Mouse (Mus musculus) granulocyte monocyte progenitor cell, adult 5-6 weeks (primary cell): ENCODE results near the gene Rnf186. TPM values are rescaled to one million over a fixed set of nuclear protein-coding genes. Genes with fewer than 3 reads are reported as not detected.

Experiments
- ATAC-seq: replicated peaks from 2 replicates; pipeline ENCODE4 v1.8.0; 2016; ENCODE audit warnings: mild to moderate bottlenecking, moderate TSS enrichment, inconsistent platforms; ENCODE audit not compliant: poor library complexity, severe bottlenecking
- total RNA-seq, 2 experiments: library from RNA; stranded (forward) in 1 of 2; stranded (reverse) in 1 of 2; fragments of 200-712, 200-1000 nt in 1 of 2; fragments of >200 nt in 1 of 2; fragmentation: Nextera tagmentation in 1 of 2; gene quantifications; 2 replicates each; pipeline ENCODE4 v1.2.3; 2014 to 2017

Gene Rnf186
- total RNA-seq, 2 experiments from 2014 or later, result not detected

GRCm38 (mm10) chr4:139007353-139007752 lies 40.4 kb downstream of the Rnf186 start:
- ATAC-seq, result no peak

GRCm38 (mm10) chr4:139007981-139008536 lies 41.1 kb downstream of the Rnf186 start:
- ATAC-seq, result no peak

GRCm38 (mm10) chr4:139011201-139011702 lies 44.3 kb downstream of the Rnf186 start:
- no peak for ATAC-seq

DNA sequence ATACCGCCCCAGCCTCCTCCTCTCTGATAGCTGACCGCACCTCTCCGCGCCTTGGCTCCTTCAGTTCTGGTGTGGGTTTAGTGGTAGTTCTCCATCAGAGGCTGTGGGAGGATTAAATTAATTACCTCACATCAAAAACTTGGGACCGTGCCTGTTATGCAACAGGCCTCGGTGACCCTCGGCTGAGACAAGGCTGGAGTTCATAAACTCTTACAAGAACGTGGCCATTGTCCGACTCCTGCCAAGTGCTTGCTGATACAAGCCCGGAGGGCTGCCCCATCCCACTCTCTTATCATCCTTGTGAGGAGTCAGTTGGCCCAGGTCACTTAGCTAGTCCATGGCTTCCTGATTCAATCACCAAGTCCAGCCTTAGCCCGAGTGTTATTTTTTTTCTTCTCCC lies 46.4 kb downstream of the Rnf186 start:
- no peak for ATAC-seq

DNA sequence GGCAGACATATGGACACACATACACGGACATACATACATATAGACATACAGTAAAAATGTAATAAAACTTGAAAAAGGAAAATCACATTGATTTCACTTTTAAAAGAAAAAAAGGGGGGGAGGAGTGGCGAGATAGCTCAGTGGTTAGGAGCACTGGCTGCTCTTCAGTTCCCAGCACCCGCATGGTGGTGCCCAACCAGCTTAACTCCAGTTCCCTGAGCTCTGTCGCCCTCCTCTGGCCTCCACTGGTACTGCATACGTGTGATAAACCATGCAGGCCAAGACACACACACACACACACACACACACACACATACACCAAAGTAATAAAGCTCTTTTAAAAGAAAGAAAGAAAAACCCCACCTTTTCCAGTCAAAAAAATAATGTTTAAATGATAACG lies 47.9 kb downstream of the Rnf186 start:
- ATAC-seq, result no peak

Other genes with a start within 250 kb of the Rnf186 start
- gene Pla2g2c, start 242.3 kb upstream of the Rnf186 start, total RNA-seq (2014; fragmentation: Nextera tagmentation), result not detected in 2 replicates
- gene Pla2g2c, start 242.3 kb upstream of the Rnf186 start, total RNA-seq (2017), result not detected in 2 replicates
- not detected in 2 replicates for gene Ubxn10, start 229.9 kb upstream of the Rnf186 start, total RNA-seq (2014; fragmentation: Nextera tagmentation)
- gene Ubxn10, start 229.9 kb upstream of the Rnf186 start, total RNA-seq (2017), result not detected in 2 replicates
- not detected in 2 replicates for gene Pla2g2f, start 209.5 kb upstream of the Rnf186 start, total RNA-seq (2014; fragmentation: Nextera tagmentation)
- not detected in 2 replicates for gene Pla2g2f, start 209.5 kb upstream of the Rnf186 start, total RNA-seq (2017)
- gene Pla2g2d, start 191.4 kb upstream of the Rnf186 start, total RNA-seq (2014; fragmentation: Nextera tagmentation), result not detected in 2 replicates
- gene Pla2g2d, start 191.4 kb upstream of the Rnf186 start, total RNA-seq (2017), result not detected in 2 replicates
- not detected in 2 replicates for gene Pla2g5, start 103.6 kb upstream of the Rnf186 start, total RNA-seq (2014; fragmentation: Nextera tagmentation)
- not detected in 2 replicates for gene Pla2g5, start 103.6 kb upstream of the Rnf186 start, total RNA-seq (2017)
- not detected in 2 replicates for gene Gm13030, start 93.1 kb upstream of the Rnf186 start, total RNA-seq (2014; fragmentation: Nextera tagmentation)
- not detected in 2 replicates for gene Gm13030, start 93.1 kb upstream of the Rnf186 start, total RNA-seq (2017)
- not detected in 2 replicates for gene Pla2g2e, start 89.2 kb upstream of the Rnf186 start, total RNA-seq (2014; fragmentation: Nextera tagmentation)
- not detected in 2 replicates for gene Pla2g2e, start 89.2 kb upstream of the Rnf186 start, total RNA-seq (2017)
- gene Otud3, start 53.2 kb upstream of the Rnf186 start, total RNA-seq (2014; fragmentation: Nextera tagmentation), result 3.8 and 5.7 TPM in 2 replicates
- gene Otud3, start 53.2 kb upstream of the Rnf186 start, total RNA-seq (2017), result 3.2 and 4.7 TPM in 2 replicates
- 18.3 and 18.6 TPM in 2 replicates for gene Tmco4, start 5.8 kb downstream of the Rnf186 start, total RNA-seq (2014; fragmentation: Nextera tagmentation)
- 13.2 and 21.2 TPM in 2 replicates for gene Tmco4, start 5.8 kb downstream of the Rnf186 start, total RNA-seq (2017)
- gene Htr6, start 108.5 kb downstream of the Rnf186 start, total RNA-seq (2014; fragmentation: Nextera tagmentation), result not detected in 2 replicates
- gene Htr6, start 108.5 kb downstream of the Rnf186 start, total RNA-seq (2017), result not detected in 2 replicates
- gene Nbl1, start 125.9 kb downstream of the Rnf186 start, total RNA-seq (2014; fragmentation: Nextera tagmentation), result not detected in 2 replicates
- gene Nbl1, start 125.9 kb downstream of the Rnf186 start, total RNA-seq (2017), result not detected in 2 replicates
- 530 and 613 TPM in 2 replicates for gene Minos1, start 164.0 kb downstream of the Rnf186 start, total RNA-seq (2014; fragmentation: Nextera tagmentation)
- gene Minos1, start 164.0 kb downstream of the Rnf186 start, total RNA-seq (2017), result 186 and 246 TPM in 2 replicates
- 374 and 389 TPM in 2 replicates for gene Capzb, start 225.8 kb downstream of the Rnf186 start, total RNA-seq (2014; fragmentation: Nextera tagmentation)
- gene Capzb, start 225.8 kb downstream of the Rnf186 start, total RNA-seq (2017), result 129 and 155 TPM in 2 replicates